ENCODE assay signal across 39 mouse cellular contexts in genomic region chr7:31291721-31292120, GRCm38 (mm10). TPM values are rescaled to one million over a fixed set of nuclear protein-coding genes. Genes with fewer than 3 reads are reported as not detected.
"Had no signal": no experiment of that assay in that cellular context is flagged by ENCODE, and none has a peak within 500 bp of the region (broad histone marks: within the 10 kb centered on the region; RNA-seq: fewer than 3 reads in every experiment).

Scgb1b2 (minus strand) TSS chr7:31291821.

- ATAC-seq: liver, embryonic 12.5 days; liver, postnatal 0 days; lung, postnatal 0 days; midbrain, embryonic 13.5 days; midbrain, embryonic 15.5 days; midbrain, embryonic 16.5 days had no signal

- H3K9me3 ChIP-seq: limb, embryonic 15.5 days; liver, embryonic 15.5 days had no signal

- H3K27ac ChIP-seq: limb, embryonic 10.5 days; limb, embryonic 12.5 days; limb, embryonic 13.5 days; limb, embryonic 15.5 days; liver, embryonic 12.5 days; liver, embryonic 13.5 days; liver, embryonic 14.5 days; liver, embryonic 15.5 days; lung, embryonic 15.5 days; macrophage; midbrain, embryonic 10.5 days; midbrain, embryonic 12.5 days; midbrain, embryonic 13.5 days; midbrain, embryonic 15.5 days; neural tube, embryonic 12.5 days had no signal

- H3K27me3 ChIP-seq: limb, embryonic 12.5 days; limb, embryonic 13.5 days; limb, embryonic 15.5 days; liver, embryonic 12.5 days; liver, embryonic 13.5 days; liver, embryonic 15.5 days; lung, embryonic 15.5 days; megakaryocyte, embryonic 14.5 days; midbrain, embryonic 12.5 days; midbrain, embryonic 13.5 days; midbrain, embryonic 15.5 days; neural tube, embryonic 12.5 days had no signal

- H3K4me1 ChIP-seq: limb, embryonic 10.5 days; limb, embryonic 12.5 days; limb, embryonic 13.5 days; limb, embryonic 15.5 days; liver, embryonic 12.5 days; liver, embryonic 13.5 days; liver, embryonic 15.5 days; lung, embryonic 15.5 days; megakaryocyte, embryonic 14.5 days; midbrain, embryonic 10.5 days; midbrain, embryonic 12.5 days; midbrain, embryonic 13.5 days; midbrain, embryonic 15.5 days; neural tube, embryonic 12.5 days had no signal

- H3K4me2 ChIP-seq: limb, embryonic 12.5 days; limb, embryonic 13.5 days; limb, embryonic 15.5 days; liver, embryonic 11.5 days; liver, embryonic 12.5 days; liver, embryonic 13.5 days; liver, embryonic 15.5 days; lung, embryonic 14.5 days; lung, embryonic 15.5 days; midbrain, embryonic 11.5 days; midbrain, embryonic 12.5 days; midbrain, embryonic 13.5 days; midbrain, embryonic 15.5 days; neural tube, embryonic 12.5 days had no signal

- H3K4me3 ChIP-seq: limb, embryonic 10.5 days; limb, embryonic 12.5 days; limb, embryonic 13.5 days; limb, embryonic 15.5 days; liver, embryonic 12.5 days; liver, embryonic 13.5 days; liver, embryonic 15.5 days; lung, embryonic 15.5 days; megakaryocyte, embryonic 14.5 days; midbrain, embryonic 10.5 days; midbrain, embryonic 12.5 days; midbrain, embryonic 13.5 days; midbrain, embryonic 15.5 days; myocyte; neural tube, embryonic 12.5 days had no signal

- DNase-seq: left cerebral cortex, postnatal 4 days; liver; liver, embryonic 13.5 days; liver, postnatal 0 days; lung, adult 18-20 months; lung, adult 2 months; lung, embryonic 14.5 days; lung, postnatal 10 days; lung, postnatal 14 days; lung, postnatal 36 days; lung, postnatal 4 days; midbrain, embryonic 14.5 days had no signal

- H3K36me3 ChIP-seq: limb, embryonic 10.5 days; limb, embryonic 12.5 days; limb, embryonic 13.5 days; limb, embryonic 15.5 days; liver, embryonic 12.5 days; liver, embryonic 13.5 days; liver, embryonic 15.5 days; lung, embryonic 15.5 days; midbrain, embryonic 10.5 days; midbrain, embryonic 12.5 days; midbrain, embryonic 13.5 days; midbrain, embryonic 15.5 days; neural tube, embryonic 12.5 days had no signal

- H3K9ac ChIP-seq: limb, embryonic 12.5 days; limb, embryonic 13.5 days; limb, embryonic 15.5 days; liver, embryonic 12.5 days; liver, embryonic 13.5 days; liver, embryonic 14.5 days; liver, embryonic 15.5 days; liver, postnatal 0 days; lung, embryonic 14.5 days; lung, embryonic 15.5 days; midbrain, embryonic 12.5 days; midbrain, embryonic 13.5 days; midbrain, embryonic 15.5 days; neural tube, embryonic 12.5 days had no signal

RNA-seq across cellular contexts. Expression of gene Scgb1b2, which starts in this region (rescaled TPM):
- polyA plus RNA-seq: limb, embryonic 10.5 days; limb, embryonic 11.5 days; limb, embryonic 12.5 days; limb, embryonic 13.5 days; limb, embryonic 14.5 days; limb, embryonic 15.5 days; liver, adult 2 months; liver, embryonic 11.5 days; liver, embryonic 12.5 days; liver, embryonic 13.5 days; liver, embryonic 14.5 days; liver, embryonic 15.5 days; liver, embryonic 16.5 days; liver, postnatal 0 days; lung, adult 2 months; lung, embryonic 14.5 days; lung, embryonic 15.5 days; lung, embryonic 16.5 days; lung, postnatal 0 days; macrophage; midbrain, embryonic 10.5 days; midbrain, embryonic 11.5 days; midbrain, embryonic 12.5 days; midbrain, embryonic 13.5 days; midbrain, embryonic 14.5 days; midbrain, embryonic 15.5 days; midbrain, embryonic 16.5 days; midbrain, postnatal 0 days; myocyte; neural tube, embryonic 11.5 days; neural tube, embryonic 12.5 days had no signal
